Mouse (Mus musculus): ENCODE results near the gene Dusp7. TPM values are rescaled to one million over a fixed set of nuclear protein-coding genes. Genes with fewer than 3 reads are reported as not detected.

The Dusp7 gene
- polyA plus RNA-seq, 1 experiment, result 8.9 TPM

- H3K36me3 ChIP-seq (ENCODE audit: control insufficient read depth, insufficient read depth), result no peaks in the 10 kb centered on the region
- H3K79me2 ChIP-seq (ENCODE audit: control insufficient read depth, insufficient read depth), result no peaks in the 10 kb centered on the region
- no peak overlapping the region for H3ac ChIP-seq (ENCODE audit: control insufficient read depth, insufficient read length)
- no peak overlapping the region for H3K4me3 ChIP-seq
- no peak for TF ChIP-seq REST (IDR thresholded peaks at IDR 0.05; ENCODE audit: insufficient read depth, insufficient read length)
- no peak for TF ChIP-seq TCF3 (IDR thresholded peaks at IDR 0.05; ENCODE audit: insufficient read length, low read depth)
- no peak for TF ChIP-seq MYOG (IDR thresholded peaks at IDR 0.05; ENCODE audit: control insufficient read depth in 1 of 3, insufficient read depth in 1 of 3, insufficient read length in 2 of 3, low read depth in 2 of 3)
- no peak for TF ChIP-seq TCF12 (IDR thresholded peaks at IDR 0.05; ENCODE audit: insufficient read depth, poor library complexity, severe bottlenecking)
- TF ChIP-seq MAX (IDR thresholded peaks at IDR 0.05; ENCODE audit: low read depth), result no peak
- TF ChIP-seq MYOD1 (IDR thresholded peaks at IDR 0.05; ENCODE audit: control insufficient read depth in 1 of 3, insufficient read length in 2 of 3, low read depth in 2 of 3), result no peak
- no peak for TF ChIP-seq USF1 (IDR thresholded peaks at IDR 0.05; ENCODE audit: low read depth)
- TF ChIP-seq CEBPB (IDR thresholded peaks at IDR 0.05; ENCODE audit: insufficient read depth, poor library complexity, severe bottlenecking), result no peak
- TF ChIP-seq POLR2AphosphoS2 (IDR thresholded peaks at IDR 0.05; ENCODE audit: insufficient read length, low read depth), result no peak
- TF ChIP-seq SRF (IDR thresholded peaks at IDR 0.05; ENCODE audit: control insufficient read depth, insufficient read length, low read depth), result no peak
- TF ChIP-seq E2F4 (IDR thresholded peaks at IDR 0.05; ENCODE audit: insufficient read depth), result no peak
- no peak for TF ChIP-seq POLR2A (IDR thresholded peaks at IDR 0.05; ENCODE audit: insufficient read length, low read depth)
- no peaks in the 10 kb centered on the region for H3K27me3 ChIP-seq (ENCODE audit: control insufficient read depth, insufficient read depth, insufficient read length)
- H3K4me2 ChIP-seq (ENCODE audit: low read depth), result no peak overlapping the region
These were observed 17.9 kb downstream of the Dusp7 start for GRCm38 (mm10) chr9:106386181-106386864.

GRCm38 (mm10) chr9:106392828-106393527 lies 24.5 kb downstream of the Dusp7 start:
- Histone ChIP-seq H3K27me3 (ENCODE audit: control insufficient read depth, insufficient read depth, insufficient read length) (no peaks in the 10 kb centered on the region), H3K4me3 (no peak overlapping the region), H3K4me2 (ENCODE audit: low read depth) (no peak overlapping the region), H3ac (ENCODE audit: control insufficient read depth, insufficient read length) (no peak overlapping the region), H3K79me2 (ENCODE audit: control insufficient read depth, insufficient read depth) (no peaks in the 10 kb centered on the region), H3K36me3 (ENCODE audit: control insufficient read depth, insufficient read depth) (no peaks in the 10 kb centered on the region)
- no peak for TF ChIP-seq CEBPB (IDR thresholded peaks at IDR 0.05; ENCODE audit: insufficient read depth, poor library complexity, severe bottlenecking)
- TF ChIP-seq E2F4 (IDR thresholded peaks at IDR 0.05; ENCODE audit: insufficient read depth), result no peak
- TF ChIP-seq REST (IDR thresholded peaks at IDR 0.05; ENCODE audit: insufficient read depth, insufficient read length), result no peak
- no peak for TF ChIP-seq MAX (IDR thresholded peaks at IDR 0.05; ENCODE audit: low read depth)
- TF ChIP-seq TCF3 (IDR thresholded peaks at IDR 0.05; ENCODE audit: insufficient read length, low read depth), result no peak
- no peak for TF ChIP-seq TCF12 (IDR thresholded peaks at IDR 0.05; ENCODE audit: insufficient read depth, poor library complexity, severe bottlenecking)

GRCm38 (mm10) chr9:106393548-106393947 lies 25.1 kb downstream of the Dusp7 start:
- Histone ChIP-seq H3K36me3 (ENCODE audit: control insufficient read depth, insufficient read depth) (no peaks in the 10 kb centered on the region), H3K79me2 (ENCODE audit: control insufficient read depth, insufficient read depth) (no peaks in the 10 kb centered on the region), H3K4me2 (ENCODE audit: low read depth) (no peak overlapping the region), H3K4me3 (no peak overlapping the region), H3K27me3 (ENCODE audit: control insufficient read depth, insufficient read depth, insufficient read length) (no peaks in the 10 kb centered on the region), H3ac (ENCODE audit: control insufficient read depth, insufficient read length) (no peak overlapping the region)
- TF ChIP-seq POLR2A (IDR thresholded peaks at IDR 0.05; ENCODE audit: insufficient read length, low read depth) (no peak), SRF (IDR thresholded peaks at IDR 0.05; ENCODE audit: control insufficient read depth, insufficient read length, low read depth) (no peak), REST (IDR thresholded peaks at IDR 0.05; ENCODE audit: insufficient read depth, insufficient read length) (no peak), TCF3 (IDR thresholded peaks at IDR 0.05; ENCODE audit: insufficient read length, low read depth) (no peak), CEBPB (IDR thresholded peaks at IDR 0.05; ENCODE audit: insufficient read depth, poor library complexity, severe bottlenecking) (no peak), USF1 (IDR thresholded peaks at IDR 0.05; ENCODE audit: low read depth) (no peak)

GRCm38 (mm10) chr9:106394649-106395602 lies 26.5 kb downstream of the Dusp7 start:
- Histone ChIP-seq H3K4me3 (no peak overlapping the region), H3K4me2 (ENCODE audit: low read depth) (no peak overlapping the region), H3ac (ENCODE audit: control insufficient read depth, insufficient read length) (no peak overlapping the region), H3K27me3 (ENCODE audit: control insufficient read depth, insufficient read depth, insufficient read length) (no peaks in the 10 kb centered on the region), H3K36me3 (ENCODE audit: control insufficient read depth, insufficient read depth) (no peaks in the 10 kb centered on the region), H3K79me2 (ENCODE audit: control insufficient read depth, insufficient read depth) (no peaks in the 10 kb centered on the region)
- TF ChIP-seq USF1 (IDR thresholded peaks at IDR 0.05; ENCODE audit: low read depth) (no peak), MYOD1 (IDR thresholded peaks at IDR 0.05; ENCODE audit: control insufficient read depth in 1 of 3, insufficient read length in 2 of 3, low read depth in 2 of 3) (no peak), SRF (IDR thresholded peaks at IDR 0.05; ENCODE audit: control insufficient read depth, insufficient read length, low read depth) (no peak), POLR2AphosphoS2 (IDR thresholded peaks at IDR 0.05; ENCODE audit: insufficient read length, low read depth) (no peak), MYOG (IDR thresholded peaks at IDR 0.05; ENCODE audit: control insufficient read depth in 1 of 3, insufficient read depth in 1 of 3, insufficient read length in 2 of 3, low read depth in 2 of 3) (no peak), TCF3 (IDR thresholded peaks at IDR 0.05; ENCODE audit: insufficient read length, low read depth) (no peak), E2F4 (IDR thresholded peaks at IDR 0.05; ENCODE audit: insufficient read depth) (no peak)

Data from myocyte (in vitro differentiated cells).